Mouse (Mus musculus) lung, embryonic 14.5 days (tissue): ENCODE measurements at regions not wholly inside any gene's neighbourhood (a gene's known extent, or its start where the extent isn't known, plus 50 kb on each side); places are given as distances from the start of the nearest gene placed in this dataset.

Source experiments
- ATAC-seq: fragments of 200-750 bp; cut with Nextera tagmentation; 2 replicates; pipeline ENCODE4 v1.8.0; 2017; ENCODE audit warnings: mild to moderate bottlenecking, moderate TSS enrichment, moderate library complexity; ENCODE audit not compliant: insufficient read depth
- DNase-seq: peaks from one replicate; pipeline ENCODE4 v3.0.0-alpha.2; 2015
- H3K27ac ChIP-seq: fragments of 300-500 bp; sonication (generic); 2 replicates; pipeline ENCODE4 v1.5.1; 2014; ENCODE audit warnings: low read depth, mild to moderate bottlenecking, moderate library complexity
- H3K27me3 ChIP-seq: fragments of 300-500 bp; sonication (generic); 2 replicates; pipeline ENCODE4 v1.6.1; 2014; ENCODE audit warnings: low read length, control low read depth; ENCODE audit not compliant: insufficient read depth
- H3K36me3 ChIP-seq: fragments of 300-500 bp; sonication (generic); 2 replicates; pipeline ENCODE4 v1.6.1; 2014; ENCODE audit warnings: control low read depth; ENCODE audit not compliant: insufficient read depth
- H3K4me1 ChIP-seq: fragments of 300-500 bp; sonication (generic); 2 replicates; pipeline ENCODE4 v1.6.1; 2014; ENCODE audit warnings: antibody characterized with exemption, control low read depth; ENCODE audit not compliant: insufficient read depth
- H3K4me2 ChIP-seq: fragments of 300-500 bp; sonication (generic); 2 replicates; pipeline ENCODE4 v1.6.1; 2014; ENCODE audit warnings: mild to moderate bottlenecking
- H3K4me3 ChIP-seq: fragments of 300-500 bp; sonication (generic); 2 replicates; pipeline ENCODE4 v1.5.1; 2014; ENCODE audit warnings: low read depth, low read length
- H3K9ac ChIP-seq: fragments of 300-500 bp; sonication (generic); 2 replicates; pipeline ENCODE4 v1.6.1; 2014
- H3K9me3 ChIP-seq: fragments of 300-500 bp; sonication (generic); 2 replicates; pipeline ENCODE4 v1.6.1; 2016; ENCODE audit warnings: low read depth, low read length, control low read depth
- CTCF ChIP-seq: IDR thresholded peaks from 2 replicates; pipeline ENCODE4 v1.5.1; 2016; ENCODE audit warnings: antibody characterized with exemption, low read depth
- whole genome bisulfite sequencing: fragments of 180-500 bp; shearing (Covaris S2); extraction: QIAGEN DNeasy Blood & Tissue Kit; methylation state at CpG from one replicate; pipeline ENCODE4 v1.1.7; 2014; 5-methylcytosine and 5-hydroxymethylcytosine counted together

- ATAC-seq (no peak; the same call in none of the 2 replicates), DNase-seq (no peak)
- Histone ChIP-seq H3K27me3 (no peaks in the 10 kb centered on the region), H3K4me2 (no peak overlapping the region), H3K4me1 (no peaks in the 10 kb centered on the region; the same call in 1 of the 2 replicates), H3K27ac (peak overlapping the region; percentile 55), H3K9me3 (no peaks in the 10 kb centered on the region), H3K36me3 (no peaks in the 10 kb centered on the region), H3K4me3 (no peak overlapping the region), H3K9ac (no peak overlapping the region)
- 57% methylated on average over 3 of the region's 3 CpGs for WGBS
- TF ChIP-seq CTCF: no peak
These were observed 72.9 kb upstream of the 1700024P04Rik start for GRCm38 (mm10) chr13:99057293-99057588.

GRCm38 (mm10) chr13:99056432-99057292 lies 72.3 kb upstream of the 1700024P04Rik start:
- Histone ChIP-seq H3K36me3 (no peaks in the 10 kb centered on the region), H3K9me3 (no peaks in the 10 kb centered on the region), H3K27ac (peak overlapping the region; percentile 55), H3K4me3 (no peak overlapping the region), H3K4me2 (no peak overlapping the region), H3K9ac (no peak overlapping the region), H3K27me3 (no peaks in the 10 kb centered on the region), H3K4me1 (no peaks in the 10 kb centered on the region; the same call in 1 of the 2 replicates)
- DNase-seq (peak; percentile 63), ATAC-seq (peak; percentile 72)
- no peak; the same call in 1 of the 2 replicates for TF ChIP-seq CTCF
- WGBS: 43% methylated on average over 19 of the region's 19 CpGs

- TF ChIP-seq CTCF: no peak
- WGBS: 37% methylated on average over 11 of the region's 11 CpGs
- Histone ChIP-seq H3K4me3 (no peak overlapping the region), H3K9me3 (no peaks in the 10 kb centered on the region), H3K27me3 (no peaks in the 10 kb centered on the region), H3K4me1 (no peaks in the 10 kb centered on the region; the same call in 1 of the 2 replicates), H3K4me2 (no peak overlapping the region), H3K36me3 (no peaks in the 10 kb centered on the region), H3K27ac (no peak overlapping the region), H3K9ac (no peak overlapping the region)
- DNase-seq: peak; percentile 78
- ATAC-seq: no peak
These were observed 71.4 kb upstream of the 1700024P04Rik start for GRCm38 (mm10) chr13:99055609-99056321.

- Histone ChIP-seq H3K4me1 (no peaks in the 10 kb centered on the region; the same call in 1 of the 2 replicates), H3K9me3 (no peaks in the 10 kb centered on the region), H3K36me3 (no peaks in the 10 kb centered on the region), H3K4me3 (no peak overlapping the region), H3K9ac (no peak overlapping the region), H3K27me3 (no peaks in the 10 kb centered on the region), H3K27ac (no peak overlapping the region), H3K4me2 (no peak overlapping the region)
- no peak for TF ChIP-seq CTCF
- DNase-seq (no peak), ATAC-seq (no peak)
- 78% methylated on average over 1 of the region's 1 CpGs for WGBS
These were observed 67.7 kb upstream of the 1700024P04Rik start for GRCm38 (mm10) chr13:99052076-99052475.

GRCm38 (mm10) chr13:99049699-99050098 lies 65.3 kb upstream of the 1700024P04Rik start:
- H3K36me3 ChIP-seq: no peaks in the 10 kb centered on the region
- no peak overlapping the region for H3K27ac ChIP-seq
- WGBS: 62% methylated on average over 4 of the region's 4 CpGs
- no peak overlapping the region for H3K4me2 ChIP-seq
- no peak for TF ChIP-seq CTCF
- H3K4me1 ChIP-seq: no peaks in the 10 kb centered on the region
- no peaks in the 10 kb centered on the region for H3K9me3 ChIP-seq
- ATAC-seq (no peak), DNase-seq (no peak)
- H3K4me3 ChIP-seq: no peak overlapping the region
- no peaks in the 10 kb centered on the region for H3K27me3 ChIP-seq
- no peak overlapping the region for H3K9ac ChIP-seq

GRCm38 (mm10) chr13:99048651-99049100 lies 64.3 kb upstream of the 1700024P04Rik start:
- Histone ChIP-seq H3K27ac (no peak overlapping the region), H3K36me3 (no peaks in the 10 kb centered on the region), H3K9me3 (no peaks in the 10 kb centered on the region), H3K4me2 (no peak overlapping the region), H3K4me3 (no peak overlapping the region), H3K9ac (no peak overlapping the region), H3K4me1 (no peaks in the 10 kb centered on the region), H3K27me3 (no peaks in the 10 kb centered on the region)
- no peak for ATAC-seq
- 57% methylated on average over 5 of the region's 5 CpGs for WGBS
- DNase-seq: no peak
- no peak for TF ChIP-seq CTCF

GRCm38 (mm10) chr13:99047219-99047618 lies 62.9 kb upstream of the 1700024P04Rik start:
- no peak overlapping the region for H3K4me3 ChIP-seq
- WGBS: 79% methylated on average over 7 of the region's 7 CpGs
- no peaks in the 10 kb centered on the region for H3K36me3 ChIP-seq
- H3K9ac ChIP-seq: no peak overlapping the region
- no peaks in the 10 kb centered on the region for H3K27me3 ChIP-seq
- H3K27ac ChIP-seq: no peak overlapping the region
- H3K4me2 ChIP-seq: no peak overlapping the region
- no peaks in the 10 kb centered on the region for H3K4me1 ChIP-seq
- no peak for TF ChIP-seq CTCF
- DNase-seq: no peak
- ATAC-seq: no peak
- no peaks in the 10 kb centered on the region for H3K9me3 ChIP-seq
